Mouse (Mus musculus) embryo, embryonic 11 days (tissue): ENCODE measurements around the gene Scmh1.
"Not testable (repeated sequence)": the region's sequence is repeated elsewhere in the genome, so short reads cannot be mapped to it uniquely, and the experiment has no call there.

Experiments
- DNase-seq: peaks from one replicate; pipeline ENCODE4 v3.0.0-alpha.2; 2015

Gene Scmh1

GRCm38 (mm10) chr4:120405144-120405805 lies at the start of gene Scmh1:
Gene Scmh1, plus strand, starts transcription at chr4:120405281.
- DNase-seq = peak; percentile 95

GRCm38 (mm10) chr4:120360011-120360521 lies 45.0 kb upstream of the Scmh1 start:
- no peak for DNase-seq

- DNase-seq = peak; percentile 51
These were observed 40.4 kb upstream of the Scmh1 start for GRCm38 (mm10) chr4:120364729-120365128.

GRCm38 (mm10) chr4:120365456-120365855 lies 39.6 kb upstream of the Scmh1 start:
- no peak for DNase-seq

- no peak for DNase-seq
These were observed 37.0 kb upstream of the Scmh1 start for GRCm38 (mm10) chr4:120368031-120368430.

GRCm38 (mm10) chr4:120368663-120369062 lies 36.4 kb upstream of the Scmh1 start:
- peak; percentile 82 for DNase-seq

GRCm38 (mm10) chr4:120369156-120369555 lies 35.9 kb upstream of the Scmh1 start:
- no peak for DNase-seq

GRCm38 (mm10) chr4:120369861-120370366 lies 35.2 kb upstream of the Scmh1 start:
- DNase-seq = peak; percentile 43

GRCm38 (mm10) chr4:120372838-120373237 lies 32.2 kb upstream of the Scmh1 start:
- no peak for DNase-seq

GRCm38 (mm10) chr4:120373813-120374212 lies 31.3 kb upstream of the Scmh1 start:
- no peak for DNase-seq

GRCm38 (mm10) chr4:120380811-120381391 lies 24.2 kb upstream of the Scmh1 start:
- DNase-seq = peak; percentile 91

GRCm38 (mm10) chr4:120385496-120385895 lies 19.6 kb upstream of the Scmh1 start:
- no peak for DNase-seq

- DNase-seq = peak; percentile 55
These were observed 17.6 kb upstream of the Scmh1 start for GRCm38 (mm10) chr4:120387496-120387895.

- DNase-seq = no peak
These were observed 17.1 kb upstream of the Scmh1 start for GRCm38 (mm10) chr4:120387968-120388367.

- peak; percentile 38 for DNase-seq
These were observed 16.0 kb upstream of the Scmh1 start for GRCm38 (mm10) chr4:120388998-120389542.

GRCm38 (mm10) chr4:120389546-120389945 lies 15.5 kb upstream of the Scmh1 start:
- peak; percentile 33 for DNase-seq

GRCm38 (mm10) chr4:120391591-120391990 lies 13.5 kb upstream of the Scmh1 start:
- no peak for DNase-seq

- no peak for DNase-seq
These were observed 12.7 kb upstream of the Scmh1 start for GRCm38 (mm10) chr4:120392341-120392740.

GRCm38 (mm10) chr4:120392748-120393147 lies 12.3 kb upstream of the Scmh1 start:
- DNase-seq = no peak

- no peak for DNase-seq
These were observed 4.8 kb upstream of the Scmh1 start for GRCm38 (mm10) chr4:120400251-120400650.

GRCm38 (mm10) chr4:120402105-120402504 lies 3.0 kb upstream of the Scmh1 start:
- not testable (repeated sequence) for DNase-seq

- no peak for DNase-seq
These were observed 834 bp upstream of the Scmh1 start for GRCm38 (mm10) chr4:120404247-120404646.

- DNase-seq = no peak
These were observed 320 bp upstream of the Scmh1 start for GRCm38 (mm10) chr4:120404778-120405143.
